Mouse (Mus musculus): ENCODE results near the gene Hacd2.

Hacd2 gene

GRCm38 (mm10) chr16:35007361-35007760 lies 14.9 kb upstream of the Hacd2 start:
- in situ Hi-C loops (cut with MboI) = no loop called here

- in situ Hi-C loops (cut with MboI) = no loop called here
These were observed 13.8 kb upstream of the Hacd2 start for GRCm38 (mm10) chr16:35008447-35008846.

GRCm38 (mm10) chr16:35013501-35013900 lies 8.7 kb upstream of the Hacd2 start:
- in situ Hi-C loops (cut with MboI) = no loop called here

GRCm38 (mm10) chr16:35016491-35016890 lies 5.7 kb upstream of the Hacd2 start:
- in situ Hi-C loops (cut with MboI) = no loop called here

GRCm38 (mm10) chr16:35018470-35018974 lies 3.7 kb upstream of the Hacd2 start:
- in situ Hi-C loops (cut with MboI) = no loop called here

- in situ Hi-C loops (cut with MboI) = no loop called here
These were observed 356 bp upstream of the Hacd2 start for GRCm38 (mm10) chr16:35021903-35022241.

- in situ Hi-C loops (cut with MboI) = no loop called here
These were observed 1.0 kb downstream of the Hacd2 start for GRCm38 (mm10) chr16:35023138-35023735.

GRCm38 (mm10) chr16:35024300-35024699 lies 2.1 kb downstream of the Hacd2 start:
- in situ Hi-C loops (cut with MboI) = no loop called here

GRCm38 (mm10) chr16:35025347-35025746 lies 3.1 kb downstream of the Hacd2 start:
- in situ Hi-C loops (cut with MboI) = no loop called here

GRCm38 (mm10) chr16:35033241-35033640 lies 11.0 kb downstream of the Hacd2 start:
- in situ Hi-C loops (cut with MboI) = no loop called here

GRCm38 (mm10) chr16:35033809-35034577 lies 11.8 kb downstream of the Hacd2 start:
- in situ Hi-C loops (cut with MboI) = no loop called here

GRCm38 (mm10) chr16:35034971-35035370 lies 12.7 kb downstream of the Hacd2 start:
- in situ Hi-C loops (cut with MboI) = no loop called here

GRCm38 (mm10) chr16:35036754-35037153 lies 14.5 kb downstream of the Hacd2 start:
- in situ Hi-C loops (cut with MboI) = no loop called here

- in situ Hi-C loops (cut with MboI) = no loop called here
These were observed 16.3 kb downstream of the Hacd2 start for GRCm38 (mm10) chr16:35038343-35039057.

GRCm38 (mm10) chr16:35040154-35040553 lies 17.9 kb downstream of the Hacd2 start:
- in situ Hi-C loops (cut with MboI) = no loop called here

GRCm38 (mm10) chr16:35041001-35041400 lies 18.8 kb downstream of the Hacd2 start:
- in situ Hi-C loops (cut with MboI) = no loop called here

GRCm38 (mm10) chr16:35046081-35046775 lies 24.0 kb downstream of the Hacd2 start:
- in situ Hi-C loops (cut with MboI) = no loop called here

- in situ Hi-C loops (cut with MboI) = no loop called here
These were observed 25.2 kb downstream of the Hacd2 start for GRCm38 (mm10) chr16:35047272-35047969.

- in situ Hi-C loops (cut with MboI) = no loop called here
These were observed 28.8 kb downstream of the Hacd2 start for GRCm38 (mm10) chr16:35051066-35051465.

GRCm38 (mm10) chr16:35052191-35052590 lies 30.0 kb downstream of the Hacd2 start:
- in situ Hi-C loops (cut with MboI) = no loop called here

- in situ Hi-C loops (cut with MboI) = no loop called here
These were observed 32.4 kb downstream of the Hacd2 start for GRCm38 (mm10) chr16:35054432-35055193.
